Mouse (Mus musculus) Patski (cell line): ENCODE measurements at regions not wholly inside any gene's neighbourhood (a gene's known extent, or its start where the extent isn't known, plus 50 kb on each side); places are given as distances from the start of the nearest gene placed in this dataset.

ENCODE experiments used
- ATAC-seq: fragments of 100-300 bp; one replicate; pipeline ENCODE4 v1.8.0; 2021
- CTCF ChIA-PET: fragments of 350-600 bp; sonication (Branson Sonifier 250); formaldehyde crosslinking; loops from one replicate; lab custom pipeline; 2022; ENCODE audit warnings: inconsistent platforms; lab: Charles Lee
- POLR2A ChIA-PET: fragments of 350-600 bp; sonication (Branson Sonifier 250); formaldehyde crosslinking; loops from one replicate; lab custom pipeline; 2022; ENCODE audit warnings: antibody characterized with exemption, inconsistent platforms; lab: Charles Lee
- DNase-seq: peaks from one replicate; pipeline ENCODE4 v3.0.0-alpha.2; 2011; ENCODE audit warnings: low read depth, low spot score
- H3K27me3 ChIP-seq: fragments of 371-371 bp; one replicate; pipeline ENCODE4 v1.5.1; 2021
- CTCF ChIP-seq: fragments of 100-300 bp; IDR thresholded peaks from one replicate; pipeline ENCODE4 v1.5.1; 2021
- in situ Hi-C: fragments of 300-500 bp; cut with MboI; formaldehyde crosslinking; loops from 3 replicates; pipeline ENCODE4 v1.11.1; 2018; ENCODE audit warnings: low pct_unique_long_range_greater_than_20kb, mixed read lengths

DNA sequence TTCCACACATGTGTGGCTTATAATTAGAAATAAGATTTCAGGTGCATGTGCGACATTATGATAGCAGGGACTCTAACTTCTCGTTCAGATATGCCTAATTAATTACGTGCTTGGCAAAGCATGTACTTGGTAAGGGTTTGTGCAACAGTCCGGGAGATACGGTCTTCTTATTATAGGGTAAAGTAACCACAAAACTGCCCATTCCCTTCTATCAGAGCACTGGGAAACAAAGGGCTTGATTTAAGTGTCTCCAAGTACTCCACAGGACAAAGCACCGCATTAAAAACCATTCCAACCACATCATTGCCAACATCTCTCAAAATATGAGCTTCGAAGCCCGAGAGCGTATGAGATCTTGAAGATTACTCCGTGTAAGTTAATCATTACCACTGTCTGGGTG, 64.2 kb upstream of the Tmtc2 start:
- no peak for DNase-seq
- no peaks in the 10 kb centered on the region for H3K27me3 ChIP-seq
- in situ Hi-C loops = no loop called here
- TF ChIP-seq CTCF = no peak
- peak; percentile 26 for ATAC-seq
- CTCF ChIA-PET = no interaction called here
- POLR2A ChIA-PET = no interaction called here

DNA sequence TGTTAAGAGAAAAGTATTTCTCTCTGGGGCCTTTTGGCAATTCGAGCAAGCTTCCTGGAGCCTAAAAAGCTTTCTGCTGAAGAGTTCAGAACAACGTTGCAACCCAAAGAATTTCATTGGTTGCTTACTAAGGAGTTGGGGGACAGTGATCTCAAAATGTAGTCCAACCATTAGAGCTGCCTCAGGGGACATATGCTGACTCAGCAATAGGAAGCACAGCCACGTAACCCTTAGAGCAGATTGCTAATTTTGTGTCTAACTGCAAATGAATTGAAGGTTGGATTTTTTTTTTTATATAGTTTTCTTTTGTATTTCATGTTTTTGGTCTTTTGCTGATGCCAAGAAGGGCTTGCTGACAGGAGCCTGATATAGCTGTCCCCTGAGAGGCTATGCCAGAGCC, 52.6 kb upstream of the Tmtc2 start:
- in situ Hi-C loops = no loop called here
- POLR2A ChIA-PET = no interaction called here
- H3K27me3 ChIP-seq = no peaks in the 10 kb centered on the region
- ATAC-seq = no peak
- no peak for DNase-seq
- no peak for TF ChIP-seq CTCF
- CTCF ChIA-PET = interaction anchor here (1.4 kb wide), 2 partner anchors 9 to 11 kb away, joined by 3 to 4 read pairs; no protein-coding TSS in a partner anchor

DNA sequence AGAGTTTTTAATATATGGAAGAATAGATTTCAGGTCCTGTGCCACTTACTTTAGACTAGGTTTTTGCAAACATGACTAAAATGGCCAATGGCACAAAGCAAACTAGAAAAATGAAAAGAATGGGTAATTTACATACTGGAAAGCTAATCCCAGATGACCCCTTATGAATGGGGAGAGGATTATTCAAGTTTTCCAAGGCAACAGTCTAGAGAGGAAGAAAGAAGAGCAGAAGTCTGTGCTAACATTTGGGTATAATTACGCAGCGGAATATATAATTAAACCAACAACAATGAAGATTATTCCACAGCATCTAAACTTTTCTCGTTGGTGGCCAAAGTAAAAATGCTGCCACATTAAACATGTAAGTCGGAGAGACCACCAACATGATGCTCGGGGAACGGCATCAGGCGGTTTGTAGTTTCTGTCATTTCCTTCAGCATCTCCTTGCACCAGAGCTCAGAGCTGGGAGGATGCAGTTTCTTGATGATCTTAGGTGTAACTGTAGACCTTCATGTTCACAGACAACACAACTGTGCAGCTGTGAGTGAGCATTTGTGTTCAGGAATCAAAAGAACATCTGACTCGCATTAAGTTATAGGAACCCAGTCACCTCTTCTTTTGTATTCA, 51.2 kb upstream of the Tmtc2 start:
- ATAC-seq = no peak
- H3K27me3 ChIP-seq = no peaks in the 10 kb centered on the region
- in situ Hi-C loops = no loop called here
- DNase-seq = no peak
- no peak for TF ChIP-seq CTCF
- ChIA-PET POLR2A (no interaction called here), CTCF (no interaction called here)
